8 mouse cellular contexts compared by ENCODE assay signal in the genomic region with DNA sequence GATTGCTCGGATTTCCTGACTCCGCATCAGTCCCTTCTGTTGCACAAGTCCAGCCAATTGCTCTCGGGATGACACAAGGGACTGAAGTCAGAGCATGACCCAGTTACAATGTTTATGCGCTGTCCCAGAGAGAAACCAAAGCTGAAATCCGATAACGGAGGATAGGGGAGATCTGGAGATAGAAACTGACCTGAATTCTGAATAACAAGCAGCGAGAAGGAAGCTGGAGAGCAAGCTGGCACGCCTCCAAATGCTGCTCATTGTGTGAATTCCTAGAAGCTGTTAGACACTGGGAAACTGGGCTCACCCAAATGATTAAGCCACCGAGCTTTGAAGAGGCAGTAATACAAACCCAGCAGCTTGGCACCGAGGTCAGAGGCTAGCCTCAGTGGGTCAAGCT. TPM values are rescaled to one million over a fixed set of nuclear protein-coding genes. Genes with fewer than 3 reads are reported as not detected.
DNase-seq lines count a peak whose midpoint lies in the region; ATAC-seq and TF ChIP-seq lines count a peak whose summit lies in the region.

No protein-coding gene starts in this region.

- peaks cover 7% of the 10 kb centered on the region for H3K4me1 ChIP-seq in intestine, postnatal 0 days (replicated peaks; ENCODE audit: control insufficient read depth, insufficient read depth, low read length)

- WGBS in intestine, postnatal 0 days: 11% methylated on average over 10 of the region's 10 CpGs

- peak; percentile 58 for ATAC-seq in intestine, postnatal 0 days
- no peak for ATAC-seq in megakaryocyte-erythroid progenitor cell, adult 5-6 weeks (replicated peaks; ENCODE audit: low FRiP score, low TSS enrichment, poor library complexity, severe bottlenecking)

- no peaks in the 10 kb centered on the region for H3K36me3 ChIP-seq in intestine, postnatal 0 days (ENCODE audit: control insufficient read depth, insufficient read depth)

- peak overlapping the region; percentile 52 for H3K4me2 ChIP-seq in intestine, postnatal 0 days (replicated peaks; ENCODE audit: low read depth)

- intact Hi-C loops in gastrocnemius, postnatal 14 days (cut with DNase I; ENCODE audit: low total_unique reads): no loop called here
- intact Hi-C loops in left cerebral cortex, adult 2 months (cut with DNase I): no loop called here

- H3K27ac ChIP-seq in intestine, postnatal 0 days (ENCODE audit: low read depth, low read length): peak overlapping the region; percentile 63; the same call in 1 of the 2 replicates
- H3K27ac ChIP-seq in left cerebral cortex, adult 2 months: no peak overlapping the region

- no peaks in the 10 kb centered on the region for H3K27me3 ChIP-seq in intestine, postnatal 0 days (replicated peaks; ENCODE audit: control insufficient read depth, insufficient read depth, low read length)

- DNase-seq in adrenal gland, adult 2 months: peak; percentile 71
- DNase-seq in cerebellum, adult 8-10 months: peak; percentile 24
- peak; percentile 63 for DNase-seq in gastrocnemius, postnatal 14 days
- peak; percentile 40 to 55 for DNase-seq in left cerebral cortex, adult 2 months (ENCODE audit: extremely low spot score in 1 of 2, low spot score in 2 of 2)
- peak; percentile 49 for DNase-seq in ovary, adult 18-20 months (ENCODE audit: low spot score)
- peak; percentile 50 to 74 for DNase-seq in urinary bladder, postnatal 36 days (ENCODE audit: low spot score in 2 of 2)

- H3K9ac ChIP-seq in intestine, postnatal 0 days (ENCODE audit: low read depth, low read length): no peak overlapping the region

- H3K4me3 ChIP-seq in intestine, postnatal 0 days (ENCODE audit: low read depth, low read length): no peak overlapping the region
- H3K4me3 ChIP-seq in left cerebral cortex, adult 2 months: no peak overlapping the region

- TF ChIP-seq CTCF in intestine, postnatal 0 days (IDR thresholded peaks at IDR 0.05; ENCODE audit: low read depth): no peak
- TF ChIP-seq CTCF in left cerebral cortex, adult 2 months (IDR thresholded peaks at IDR 0.05): no peak

- H3K9me3 ChIP-seq in intestine, postnatal 0 days (ENCODE audit: control insufficient read depth): no peaks in the 10 kb centered on the region

RNA-seq across cellular contexts. Expression of a gene that starts 31.5 kb away (rescaled TPM):
- total RNA-seq in adrenal gland, adult 2 months (2021): 10 to 100 TPM; 11.4 to 18.2 TPM
- 5.0 and 8.4 TPM in 2 replicates for polyA plus RNA-seq in adrenal gland, adult 2 months (2012; rRNA removed)
- 1 to 10 TPM; 6.7 to 6.8 TPM for total RNA-seq in gastrocnemius, postnatal 14 days (2021)
- polyA plus RNA-seq in intestine, postnatal 0 days (2015; fragmentation: Nextera tagmentation; extraction: Ambion mirVana): 104 and 107 TPM in 2 replicates
- 1 to 10 TPM; 4.2 to 7.4 TPM for total RNA-seq in left cerebral cortex, adult 2 months (2021)
- 3.5 and 8.3 TPM in 2 replicates for total RNA-seq in megakaryocyte-erythroid progenitor cell, adult 5-6 weeks (2014; fragmentation: Nextera tagmentation)
- 9.6 and 12.8 TPM in 2 replicates for total RNA-seq in megakaryocyte-erythroid progenitor cell, adult 5-6 weeks (2017)
